ENCODE assay signal across 11 mouse cellular contexts in genomic region chr11:79670411-79670945, GRCm38 (mm10).
DNase-seq lines count a peak whose midpoint lies in the region; ATAC-seq lines count a peak whose summit lies in the region.
"Had no signal": no experiment of that assay in that cellular context is flagged by ENCODE, and none has a peak within 500 bp of the region (broad histone marks: within the 10 kb centered on the region; RNA-seq: fewer than 3 reads in every experiment).

No protein-coding gene starts in this region.

- no peaks in the 10 kb centered on the region for H3K27me3 ChIP-seq in kidney, embryonic 16.5 days (ENCODE audit: insufficient read depth, low read length)
- no peaks in the 10 kb centered on the region for H3K27me3 ChIP-seq in limb, embryonic 10.5 days (ENCODE audit: low read depth, poor library complexity, severe bottlenecking)
- H3K27me3 ChIP-seq: lung, embryonic 15.5 days; Patski had no signal

- 64% methylated on average over 7 of the region's 7 CpGs for WGBS in kidney, embryonic 16.5 days
- 76% methylated on average over 7 of the region's 7 CpGs for WGBS in limb, embryonic 10.5 days

- DNase-seq in kidney, postnatal 10 days = no peak
- DNase-seq in CD4-positive helper T cell, adult 2 months (ENCODE audit: low read depth, low spot score) = peak; percentile 47
- DNase-seq in limb, embryonic 10.5 days (ENCODE audit: low spot score) = no peak
- DNase-seq in MN1 (ENCODE audit: low spot score) = no peak
- no peak for DNase-seq in frontal cortex, postnatal 25 days (ENCODE audit: low spot score in 2 of 2)
- DNase-seq in adrenal gland, postnatal 14 days = no peak
- DNase-seq: kidney, postnatal 25 days had no signal

- no peaks in the 10 kb centered on the region for H3K36me3 ChIP-seq in kidney, embryonic 16.5 days (ENCODE audit: insufficient read depth, low read length)
- H3K36me3 ChIP-seq in limb, embryonic 10.5 days = no peaks in the 10 kb centered on the region; the same call in 1 of the 2 replicates
- H3K36me3 ChIP-seq: lung, embryonic 15.5 days had no signal

- no peak overlapping the region for H3K4me2 ChIP-seq in kidney, embryonic 16.5 days (replicated peaks; ENCODE audit: low read depth, low read length)
- H3K4me2 ChIP-seq: lung, embryonic 15.5 days had no signal

- H3K9ac ChIP-seq in kidney, embryonic 16.5 days (replicated peaks; ENCODE audit: low read length) = no peak overlapping the region
- H3K9ac ChIP-seq: lung, embryonic 15.5 days had no signal

- H3K4me1 ChIP-seq in kidney, embryonic 16.5 days (ENCODE audit: insufficient read depth, low read length) = peaks cover 50% of the 10 kb centered on the region
- peaks cover 54% of the 10 kb centered on the region for H3K4me1 ChIP-seq in limb, embryonic 10.5 days

- no peak for ATAC-seq in kidney, embryonic 16.5 days (ENCODE audit: low FRiP score, low TSS enrichment)
- peak; percentile 39 for ATAC-seq in common myeloid progenitor, adult 5-6 weeks (replicated peaks; ENCODE audit: low read depth, poor library complexity, severe bottlenecking)
- ATAC-seq: Patski had no signal

- peak overlapping the region; percentile 48; the same call in 1 of the 2 replicates for H3K27ac ChIP-seq in kidney, embryonic 16.5 days (ENCODE audit: low read length)
- H3K27ac ChIP-seq in limb, embryonic 10.5 days = peak overlapping the region; percentile 89
- H3K27ac ChIP-seq: lung, embryonic 15.5 days had no signal

- no peak overlapping the region for H3K4me3 ChIP-seq in kidney, embryonic 16.5 days (ENCODE audit: low read length)
- no peak overlapping the region for H3K4me3 ChIP-seq in limb, embryonic 10.5 days
- H3K4me3 ChIP-seq: lung, embryonic 15.5 days had no signal

- H3K9me3 ChIP-seq in kidney, embryonic 16.5 days (ENCODE audit: low read length) = no peaks in the 10 kb centered on the region
- no peaks in the 10 kb centered on the region for H3K9me3 ChIP-seq in limb, embryonic 10.5 days (replicated peaks)
- H3K9me3 ChIP-seq: lung, embryonic 15.5 days had no signal
